In genomic region chr3:95905146-95905939, GRCm38 (mm10) we compare ENCODE assay signal across 8 mouse cellular contexts. TPM values are rescaled to one million over a fixed set of nuclear protein-coding genes. Genes with fewer than 3 reads are reported as not detected.
A peak's percentile ranks its signal among the peaks of the same experiment; 100 is the strongest.
DNase-seq lines count a peak whose midpoint lies in the region; ATAC-seq and TF ChIP-seq lines count a peak whose summit lies in the region.

No protein-coding gene starts in this region.

- H3K4me3 ChIP-seq in ES-E14 (ENCODE audit: insufficient read depth in 1 of 2, low read depth in 1 of 2, low read length in 2 of 2, poor library complexity in 1 of 2, severe bottlenecking in 1 of 2), result peak overlapping the region; percentile 46; a peak in 3 of 4 replicates
- peak overlapping the region; percentile 60 for H3K4me3 ChIP-seq in forebrain, embryonic 10.5 days
- peak overlapping the region; percentile 37 for H3K4me3 ChIP-seq in hindbrain, embryonic 13.5 days
- peak overlapping the region; percentile 38 for H3K4me3 ChIP-seq in limb, embryonic 15.5 days
- H3K4me3 ChIP-seq in midbrain, postnatal 0 days (ENCODE audit: low read depth, low read length), result peak overlapping the region; percentile 1; the same call in 1 of the 2 replicates

- H3K4me1 ChIP-seq in ES-E14 (ENCODE audit: control insufficient read depth in 2 of 2, insufficient read depth in 2 of 2, low read length in 2 of 2, poor library complexity in 1 of 2), result peaks cover 4 to 14% of the 10 kb centered on the region in 2 experiments; a peak in 3 of 4 replicates
- peaks cover 63% of the 10 kb centered on the region for H3K4me1 ChIP-seq in forebrain, embryonic 10.5 days
- H3K4me1 ChIP-seq in hindbrain, embryonic 13.5 days (replicated peaks), result peaks cover 31% of the 10 kb centered on the region
- peaks cover 36% of the 10 kb centered on the region for H3K4me1 ChIP-seq in limb, embryonic 15.5 days
- H3K4me1 ChIP-seq in midbrain, postnatal 0 days (ENCODE audit: insufficient read depth, low read length), result peaks cover 8% of the 10 kb centered on the region; the same call in 1 of the 2 replicates

- DNase-seq in adrenal gland, postnatal 10 days, result peak; percentile 40
- no peak for DNase-seq in adrenal gland, postnatal 25 days
- no peak for DNase-seq in ES-E14 (ENCODE audit: low read depth, low spot score)
- DNase-seq in forebrain, embryonic 10.5 days (ENCODE audit: extremely low spot score, low spot score), result peak; percentile 74
- no peak for DNase-seq in midbrain, postnatal 0 days (ENCODE audit: low spot score)
- DNase-seq in urinary bladder, postnatal 36 days (ENCODE audit: low spot score in 2 of 2), result no peak

- H3K9me3 ChIP-seq in ES-E14 (ENCODE audit: control insufficient read depth, insufficient read depth, low read depth, low read length), result no peaks in the 10 kb centered on the region
- H3K9me3 ChIP-seq in forebrain, embryonic 10.5 days, result no peaks in the 10 kb centered on the region
- no peaks in the 10 kb centered on the region for H3K9me3 ChIP-seq in hindbrain, embryonic 13.5 days
- H3K9me3 ChIP-seq in limb, embryonic 15.5 days, result no peaks in the 10 kb centered on the region
- no peaks in the 10 kb centered on the region for H3K9me3 ChIP-seq in midbrain, postnatal 0 days (ENCODE audit: low read length)

- peak overlapping the region; percentile 74 for H3K4me2 ChIP-seq in hindbrain, embryonic 13.5 days
- peak overlapping the region; percentile 78 for H3K4me2 ChIP-seq in limb, embryonic 15.5 days
- peak overlapping the region; percentile 42 for H3K4me2 ChIP-seq in midbrain, postnatal 0 days (ENCODE audit: low read depth, low read length, poor library complexity, severe bottlenecking)

- peaks cover 11% of the 10 kb centered on the region for H3K27me3 ChIP-seq in forebrain, embryonic 10.5 days (ENCODE audit: poor library complexity, severe bottlenecking)
- H3K27me3 ChIP-seq in hindbrain, embryonic 13.5 days, result peaks cover 38% of the 10 kb centered on the region
- H3K27me3 ChIP-seq in limb, embryonic 15.5 days, result 0 out of 2 replicates have a peak, but pooled peaks cover 4% of the 10 kb centered on the region
- H3K27me3 ChIP-seq in midbrain, postnatal 0 days (ENCODE audit: insufficient read depth, low read length), result peaks cover 27% of the 10 kb centered on the region

- no peaks in the 10 kb centered on the region for H3K36me3 ChIP-seq in ES-E14 (ENCODE audit: control insufficient read depth, insufficient read depth, low read length, poor library complexity, severe bottlenecking)
- peaks cover 18% of the 10 kb centered on the region for H3K36me3 ChIP-seq in forebrain, embryonic 10.5 days (replicated peaks)
- no peaks in the 10 kb centered on the region for H3K36me3 ChIP-seq in hindbrain, embryonic 13.5 days
- H3K36me3 ChIP-seq in limb, embryonic 15.5 days, result no peaks in the 10 kb centered on the region
- H3K36me3 ChIP-seq in midbrain, postnatal 0 days (ENCODE audit: insufficient read depth, low read length), result no peaks in the 10 kb centered on the region

- H3K27ac ChIP-seq in ES-E14 (ENCODE audit: insufficient read depth, low read depth, low read length, poor library complexity, severe bottlenecking), result no peak overlapping the region
- H3K27ac ChIP-seq in forebrain, embryonic 10.5 days, result peak overlapping the region; percentile 93
- no peak overlapping the region for H3K27ac ChIP-seq in hindbrain, embryonic 13.5 days
- H3K27ac ChIP-seq in limb, embryonic 15.5 days, result no peak overlapping the region
- H3K27ac ChIP-seq in midbrain, postnatal 0 days (ENCODE audit: low read depth, low read length), result no peak overlapping the region

- no peak for TF ChIP-seq CTCF in midbrain, postnatal 0 days (IDR thresholded peaks at IDR 0.05)

- ATAC-seq in hindbrain, embryonic 13.5 days (ENCODE audit: low FRiP score), result peak; percentile 60; the same call in 1 of the 2 replicates
- no peak for ATAC-seq in limb, embryonic 15.5 days (ENCODE audit: insufficient number of reproducible peaks, low FRiP score, low TSS enrichment, low read depth)
- ATAC-seq in midbrain, postnatal 0 days (ENCODE audit: low FRiP score), result no peak

- peak overlapping the region; percentile 44; the same call in 1 of the 2 replicates for H3K9ac ChIP-seq in ES-E14 (ENCODE audit: insufficient read depth, low read depth, low read length, poor library complexity, severe bottlenecking)
- peak overlapping the region; percentile 63 for H3K9ac ChIP-seq in hindbrain, embryonic 13.5 days
- peak overlapping the region; percentile 7; the same call in 1 of the 2 replicates for H3K9ac ChIP-seq in limb, embryonic 15.5 days
- H3K9ac ChIP-seq in midbrain, postnatal 0 days (replicated peaks; ENCODE audit: low read length, poor library complexity, severe bottlenecking), result peak overlapping the region; percentile 19; the same call in 1 of the 2 replicates

- under 1% methylated on average over 18 of the region's 18 CpGs for WGBS in forebrain, embryonic 10.5 days
- under 1% methylated on average over 18 of the region's 18 CpGs for WGBS in hindbrain, embryonic 13.5 days
- 0% methylated on average over 18 of the region's 18 CpGs for WGBS in limb, embryonic 15.5 days
- WGBS in midbrain, postnatal 0 days, result under 1% methylated on average over 18 of the region's 18 CpGs

- in situ Hi-C loops in ES-E14 (cut with MboI; ENCODE audit: low sequenced_read_pairs in 2 of 2, unreplicated experiment in 2 of 2), result no loop called here

TF ChIP-seq in ES-E14, 5 proteins besides CTCF, POLR2A, EP300 and RAD21:
- TF ChIP-seq HCFC1 (IDR thresholded peaks at IDR 0.05; ENCODE audit: borderline replicate concordance, insufficient read depth, low read length), result no peak
- TF ChIP-seq MAFK (IDR thresholded peaks at IDR 0.05; ENCODE audit: insufficient read depth, low read depth, low read length), result no peak
- TF ChIP-seq ZNF384 (IDR thresholded peaks at IDR 0.05; ENCODE audit: low read depth, low read length), result no peak
- no peak for TF ChIP-seq ZC3H11A (IDR thresholded peaks at IDR 0.05; ENCODE audit: borderline replicate concordance, low read depth, low read length)
- no peak for TF ChIP-seq CHD2 (IDR thresholded peaks at IDR 0.05; ENCODE audit: low read depth, low read length)
TF ChIP-seq in ES-E14: peak in this region for 0.

RNA-seq across cellular contexts. Expression of gene Car14, which starts 0.9 kb away (rescaled TPM):
- total RNA-seq in adrenal gland, postnatal 10 days (2021), result 10 to 100 TPM; 13.6 to 18.5 TPM
- 2.7 and 5.7 TPM in 2 replicates for total RNA-seq in adrenal gland, postnatal 25 days (2021)
- total RNA-seq in ES-E14 (2012; rRNA removed), result 2.5 and 4.0 TPM in 2 replicates
- polyA plus RNA-seq in forebrain, embryonic 10.5 days (2016; fragmentation: Nextera tagmentation; extraction: Ambion mirVana), result 98.8 and 119 TPM in 2 replicates
- 6.5 and 10.9 TPM in 2 replicates for polyA plus RNA-seq in hindbrain, embryonic 13.5 days (2015; fragmentation: Nextera tagmentation; extraction: Ambion mirVana)
- polyA plus RNA-seq in limb, embryonic 15.5 days (2015; fragmentation: Nextera tagmentation; extraction: Ambion mirVana), result 5.6 and 8.9 TPM in 2 replicates
- total RNA-seq in midbrain, postnatal 0 days (2014; rRNA removed), result 5.1 and 8.0 TPM in 2 replicates
- 6.8 and 7.5 TPM in 2 replicates for polyA plus RNA-seq in midbrain, postnatal 0 days (2015; fragmentation: Nextera tagmentation; extraction: Ambion mirVana)

RNA-seq across cellular contexts. Expression of gene Aph1a, which starts 11.6 kb away (rescaled TPM):
- 100 to 1,000 TPM; 167 to 171 TPM for total RNA-seq in adrenal gland, postnatal 10 days (2021)
- total RNA-seq in adrenal gland, postnatal 25 days (2021), result 93.3 and 145 TPM in 2 replicates
- 70.9 and 85.9 TPM in 2 replicates for total RNA-seq in ES-E14 (2012; rRNA removed)
- polyA plus RNA-seq in forebrain, embryonic 10.5 days (2016; fragmentation: Nextera tagmentation; extraction: Ambion mirVana), result 28.7 and 29.2 TPM in 2 replicates
- 32.4 and 40.8 TPM in 2 replicates for polyA plus RNA-seq in hindbrain, embryonic 13.5 days (2015; fragmentation: Nextera tagmentation; extraction: Ambion mirVana)
- 30.2 and 35.9 TPM in 2 replicates for polyA plus RNA-seq in limb, embryonic 15.5 days (2015; fragmentation: Nextera tagmentation; extraction: Ambion mirVana)
- total RNA-seq in midbrain, postnatal 0 days (2014; rRNA removed), result 67.5 and 71.6 TPM in 2 replicates
- 39.0 and 45.2 TPM in 2 replicates for polyA plus RNA-seq in midbrain, postnatal 0 days (2015; fragmentation: Nextera tagmentation; extraction: Ambion mirVana)

RNA-seq across cellular contexts. Expression of gene BC028528, which starts 13.5 kb away (rescaled TPM):
- 10 to 100 TPM; 27.7 to 38.8 TPM for total RNA-seq in adrenal gland, postnatal 10 days (2021)
- total RNA-seq in adrenal gland, postnatal 25 days (2021), result 9.3 and 10.3 TPM in 2 replicates
- 6.4 and 9.5 TPM in 2 replicates for total RNA-seq in ES-E14 (2012; rRNA removed)
- 7.2 and 7.6 TPM in 2 replicates for polyA plus RNA-seq in forebrain, embryonic 10.5 days (2016; fragmentation: Nextera tagmentation; extraction: Ambion mirVana)
- polyA plus RNA-seq in hindbrain, embryonic 13.5 days (2015; fragmentation: Nextera tagmentation; extraction: Ambion mirVana), result 19.4 and 21.2 TPM in 2 replicates
- polyA plus RNA-seq in limb, embryonic 15.5 days (2015; fragmentation: Nextera tagmentation; extraction: Ambion mirVana), result 24.9 and 26.4 TPM in 2 replicates
- total RNA-seq in midbrain, postnatal 0 days (2014; rRNA removed), result 6.5 and 27.7 TPM in 2 replicates
- polyA plus RNA-seq in midbrain, postnatal 0 days (2015; fragmentation: Nextera tagmentation; extraction: Ambion mirVana), result 14.6 and 18.8 TPM in 2 replicates

RNA-seq across cellular contexts. Expression of gene Ciart, which starts 23.3 kb away (rescaled TPM):
- total RNA-seq in adrenal gland, postnatal 10 days (2021), result 1 to 10 TPM; 1.9 to 4.9 TPM
- total RNA-seq in adrenal gland, postnatal 25 days (2021), result 7.9 and 8.3 TPM in 2 replicates
- 8.6 and 14.1 TPM in 2 replicates for total RNA-seq in ES-E14 (2012; rRNA removed)
- 9.1 and 11.8 TPM in 2 replicates for polyA plus RNA-seq in forebrain, embryonic 10.5 days (2016; fragmentation: Nextera tagmentation; extraction: Ambion mirVana)
- 3.1 and 4.3 TPM in 2 replicates for polyA plus RNA-seq in hindbrain, embryonic 13.5 days (2015; fragmentation: Nextera tagmentation; extraction: Ambion mirVana)
- polyA plus RNA-seq in limb, embryonic 15.5 days (2015; fragmentation: Nextera tagmentation; extraction: Ambion mirVana), result 11.9 and 13.6 TPM in 2 replicates
- total RNA-seq in midbrain, postnatal 0 days (2014; rRNA removed), result 4.2 and 5.2 TPM in 2 replicates
- polyA plus RNA-seq in midbrain, postnatal 0 days (2015; fragmentation: Nextera tagmentation; extraction: Ambion mirVana), result 9.3 and 12.6 TPM in 2 replicates

RNA-seq across cellular contexts. Expression of gene Anp32e, which starts 23.7 kb away (rescaled TPM):
- total RNA-seq in adrenal gland, postnatal 10 days (2021), result 100 to 1,000 TPM in 1 of 2 experiments, 10 to 100 TPM in 1; 89.8 to 110 TPM
- 77.8 and 94.0 TPM in 2 replicates for total RNA-seq in adrenal gland, postnatal 25 days (2021)
- 40.9 and 50.8 TPM in 2 replicates for total RNA-seq in ES-E14 (2012; rRNA removed)
- 421 and 423 TPM in 2 replicates for polyA plus RNA-seq in forebrain, embryonic 10.5 days (2016; fragmentation: Nextera tagmentation; extraction: Ambion mirVana)
- 167 and 175 TPM in 2 replicates for polyA plus RNA-seq in hindbrain, embryonic 13.5 days (2015; fragmentation: Nextera tagmentation; extraction: Ambion mirVana)
- polyA plus RNA-seq in limb, embryonic 15.5 days (2015; fragmentation: Nextera tagmentation; extraction: Ambion mirVana), result 167 and 177 TPM in 2 replicates
- 24.7 and 27.5 TPM in 2 replicates for total RNA-seq in midbrain, postnatal 0 days (2014; rRNA removed)
- 70.9 and 86.9 TPM in 2 replicates for polyA plus RNA-seq in midbrain, postnatal 0 days (2015; fragmentation: Nextera tagmentation; extraction: Ambion mirVana)

Comparison
In these comparisons a context has a peak if more than half of its experiments do, and no peak if none do; other contexts are left out.
1. DNase-seq: peak in adrenal gland, postnatal 10 days (single experiment) and forebrain, embryonic 10.5 days (single experiment); none in adrenal gland, postnatal 25 days (single experiment), ES-E14 (single experiment), midbrain, postnatal 0 days (single experiment) and urinary bladder, postnatal 36 days (0 of 2).
2. H3K4me3 ChIP-seq: peak in every context shown above with its lines; median percentile 60 in forebrain, embryonic 10.5 days; 46 in ES-E14; 38 in limb, embryonic 15.5 days; 37 in hindbrain, embryonic 13.5 days; 1 in midbrain, postnatal 0 days.
3. H3K9ac ChIP-seq: peak in every context shown above with its lines; median percentile 63 in hindbrain, embryonic 13.5 days; 44 in ES-E14; 19 in midbrain, postnatal 0 days; 7 in limb, embryonic 15.5 days.
4. Peak in every context shown above with its lines, with median percentiles within 50 percentile points of each other: H3K4me2 ChIP-seq.